Mouse (Mus musculus): ENCODE data around the gene Kbtbd4.

Gene Kbtbd4

DNA sequence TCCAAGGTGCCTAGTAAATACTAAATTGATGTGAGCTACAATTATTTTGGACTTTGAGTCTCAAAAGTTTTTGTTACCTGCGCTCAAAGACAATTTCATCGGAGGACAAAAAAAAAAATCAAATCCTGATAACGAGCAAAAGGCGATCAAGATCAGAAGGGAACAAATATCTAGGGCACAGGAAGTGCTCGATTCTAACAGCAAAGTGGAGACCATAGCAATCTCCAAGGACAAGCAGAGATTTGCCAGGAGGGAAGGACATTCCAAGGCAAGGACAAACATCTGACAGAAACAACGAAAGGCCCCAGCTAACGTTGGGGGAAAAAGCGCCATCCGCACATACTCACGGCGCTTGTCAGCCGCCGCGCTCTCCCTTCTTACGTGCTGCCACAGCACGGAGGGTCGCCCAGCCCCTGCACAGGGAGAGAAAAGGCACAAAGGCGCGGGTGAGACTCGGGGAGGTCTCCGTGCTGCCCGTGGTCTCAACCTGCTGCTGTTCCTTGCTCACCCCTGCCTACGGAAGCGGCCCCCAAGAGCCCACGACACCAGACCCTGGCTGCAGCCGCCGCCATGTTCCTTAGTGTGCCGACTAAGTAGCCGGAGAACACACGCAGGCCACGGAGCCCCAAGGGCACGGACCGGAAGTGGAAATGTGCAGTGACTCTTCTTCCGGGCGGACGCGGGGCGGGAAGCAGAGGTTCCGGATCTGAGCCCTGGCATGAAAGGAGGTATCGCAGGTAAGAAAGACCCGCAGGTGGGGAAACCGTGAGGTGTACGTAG, at the start of gene Kbtbd4, which contains the start of gene Ndufs3:
TSS of gene Kbtbd4 (plus strand) at position 665 of the 780 bp plus-strand sequence.
TSS of gene Ndufs3 (minus strand) at position 752 of the 780 bp plus-strand sequence.
- peak; percentile 91 for DNase-seq (ENCODE audit: low read depth, low spot score)
- peaks cover 5% of the 10 kb centered on the region; the same call in 1 of the 2 replicates for H3K36me3 ChIP-seq (ENCODE audit: control insufficient read depth, insufficient read depth, low read length, poor library complexity, severe bottlenecking)
- no peaks in the 10 kb centered on the region for H3K27me3 ChIP-seq (ENCODE audit: control insufficient read depth, insufficient read depth, low read length, poor library complexity, severe bottlenecking)

- no peak for DNase-seq (ENCODE audit: low read depth, low spot score)
- H3K27me3 ChIP-seq (ENCODE audit: control insufficient read depth, insufficient read depth, low read length, poor library complexity, severe bottlenecking), result no peaks in the 10 kb centered on the region
Observed at GRCm38 (mm10) chr2:90861486-90861885, 43.1 kb upstream of the Kbtbd4 start.

DNA sequence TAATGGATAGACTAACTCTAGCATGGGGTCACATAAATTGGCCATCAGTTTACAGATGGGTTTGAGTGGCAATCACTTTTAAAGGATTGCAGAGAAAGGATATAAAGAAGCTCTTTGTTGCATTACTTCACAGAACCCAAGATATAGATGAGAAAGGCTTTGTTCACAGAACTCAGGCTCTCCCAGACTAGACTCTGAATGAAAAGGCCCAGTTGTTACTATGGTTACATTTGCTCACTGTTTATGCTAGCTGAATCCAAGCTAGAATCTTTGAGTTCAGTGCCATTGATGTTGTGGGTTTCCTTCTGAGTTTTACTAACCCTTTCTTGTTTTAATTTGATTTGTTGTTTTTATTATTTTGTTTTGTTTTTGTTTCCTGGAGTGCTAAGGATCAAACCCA, 40.4 kb upstream of the Kbtbd4 start:
- no peaks in the 10 kb centered on the region for H3K27me3 ChIP-seq (ENCODE audit: control insufficient read depth, insufficient read depth, low read length, poor library complexity, severe bottlenecking)
- peaks cover 20% of the 10 kb centered on the region for H3K36me3 ChIP-seq (ENCODE audit: control insufficient read depth, insufficient read depth, low read length, poor library complexity, severe bottlenecking)
- DNase-seq (ENCODE audit: low read depth, low spot score), result no peak

More at GRCm38 (mm10) chr2:90861486-90861885, 43.1 kb upstream of the Kbtbd4 start:
- H3K36me3 ChIP-seq (ENCODE audit: control insufficient read depth, insufficient read depth, low read length, poor library complexity, severe bottlenecking), result peaks cover 22% of the 10 kb centered on the region

DNA sequence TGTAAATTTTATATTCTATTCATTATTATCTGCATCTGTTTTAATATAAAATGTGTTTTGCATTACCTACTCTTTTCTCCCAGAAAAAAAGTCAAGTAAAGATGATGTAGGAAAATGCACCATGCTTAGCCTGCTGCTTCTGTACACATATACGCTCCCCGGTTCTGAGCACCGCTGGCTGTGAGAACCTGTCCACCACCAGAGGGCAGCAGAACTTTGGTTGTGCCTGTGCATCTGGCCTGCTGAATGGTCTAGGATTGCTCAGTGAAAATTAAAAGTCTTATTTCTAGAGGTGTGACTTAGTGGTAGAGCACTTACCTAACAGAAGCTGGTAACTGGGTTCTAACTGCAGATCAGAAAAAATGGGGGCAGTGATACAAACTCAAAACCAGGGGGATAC, 38.0 kb upstream of the Kbtbd4 start:
- H3K36me3 ChIP-seq (ENCODE audit: control insufficient read depth, insufficient read depth, low read length, poor library complexity, severe bottlenecking), result peaks cover 8% of the 10 kb centered on the region
- peak; percentile 81 for DNase-seq (ENCODE audit: low read depth, low spot score)
- H3K27me3 ChIP-seq (ENCODE audit: control insufficient read depth, insufficient read depth, low read length, poor library complexity, severe bottlenecking), result no peaks in the 10 kb centered on the region

DNA sequence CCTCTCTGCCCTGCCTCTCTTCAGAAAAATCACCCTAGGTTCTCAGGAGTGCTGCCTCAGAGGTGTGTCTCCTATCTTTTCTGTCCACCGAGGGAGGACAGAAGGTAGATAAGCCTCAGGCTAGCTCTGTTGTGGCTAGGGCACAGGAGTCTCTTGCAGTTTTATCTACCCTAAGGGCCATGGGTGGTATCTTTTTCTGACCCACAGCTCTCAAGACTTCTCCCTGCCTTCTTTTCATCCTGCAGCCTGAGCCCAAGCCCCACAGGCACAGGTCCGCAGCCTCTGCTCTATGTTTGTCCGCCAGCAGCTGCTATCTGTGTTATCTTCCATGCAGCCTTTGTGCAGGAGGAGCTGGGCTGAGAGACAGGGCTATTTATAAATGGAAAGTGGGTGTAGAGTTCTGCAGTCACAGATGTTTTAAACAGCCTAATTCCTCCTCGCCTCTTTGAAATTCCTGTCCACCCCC, 34.4 kb upstream of the Kbtbd4 start:
- DNase-seq (ENCODE audit: low read depth, low spot score), result no peak
- Histone ChIP-seq H3K27me3 (ENCODE audit: control insufficient read depth, insufficient read depth, low read length, poor library complexity, severe bottlenecking) (no peaks in the 10 kb centered on the region), H3K36me3 (ENCODE audit: control insufficient read depth, insufficient read depth, low read length, poor library complexity, severe bottlenecking) (peaks cover 4% of the 10 kb centered on the region)

DNA sequence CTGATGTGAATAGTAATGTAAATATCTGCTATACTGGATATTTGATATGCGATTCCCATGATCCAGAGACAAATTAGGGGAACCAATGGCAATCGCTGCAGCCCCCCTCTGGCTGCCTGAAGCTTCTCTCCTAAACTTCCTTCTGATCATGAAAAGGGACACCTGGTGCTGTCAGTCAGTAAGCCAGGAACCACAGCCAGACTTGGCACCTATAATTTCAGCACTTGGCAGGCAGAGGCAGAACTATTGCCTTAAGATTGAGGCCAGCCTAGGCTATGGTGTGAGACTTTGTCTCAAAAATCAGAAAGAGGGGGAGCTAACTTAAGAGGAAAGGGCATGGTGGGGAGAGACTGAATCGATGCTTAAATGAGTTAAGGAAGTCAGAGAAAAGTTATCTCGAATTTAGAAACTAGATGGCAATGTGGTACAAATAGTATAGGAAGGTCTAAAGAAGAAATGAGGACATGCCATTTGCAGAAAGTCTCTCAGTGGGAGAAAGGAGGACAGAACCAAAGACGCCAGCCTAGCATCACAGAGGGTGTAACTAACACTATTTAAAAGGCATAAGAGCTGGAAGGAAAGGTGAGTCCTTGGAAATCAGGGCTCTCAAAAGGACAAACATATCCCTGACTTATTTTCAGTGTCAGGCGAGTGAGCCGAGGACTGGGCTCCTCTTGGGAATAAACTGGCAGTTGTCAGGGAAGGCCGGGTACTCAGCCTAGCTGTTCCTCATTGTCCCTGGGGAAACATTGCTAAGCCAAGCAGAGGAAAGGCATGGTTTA, 33.2 kb upstream of the Kbtbd4 start:
- no peak for DNase-seq (ENCODE audit: low read depth, low spot score)
- Histone ChIP-seq H3K36me3 (ENCODE audit: control insufficient read depth, insufficient read depth, low read length, poor library complexity, severe bottlenecking) (no peaks in the 10 kb centered on the region; the same call in 1 of the 2 replicates), H3K27me3 (ENCODE audit: control insufficient read depth, insufficient read depth, low read length, poor library complexity, severe bottlenecking) (no peaks in the 10 kb centered on the region)

DNA sequence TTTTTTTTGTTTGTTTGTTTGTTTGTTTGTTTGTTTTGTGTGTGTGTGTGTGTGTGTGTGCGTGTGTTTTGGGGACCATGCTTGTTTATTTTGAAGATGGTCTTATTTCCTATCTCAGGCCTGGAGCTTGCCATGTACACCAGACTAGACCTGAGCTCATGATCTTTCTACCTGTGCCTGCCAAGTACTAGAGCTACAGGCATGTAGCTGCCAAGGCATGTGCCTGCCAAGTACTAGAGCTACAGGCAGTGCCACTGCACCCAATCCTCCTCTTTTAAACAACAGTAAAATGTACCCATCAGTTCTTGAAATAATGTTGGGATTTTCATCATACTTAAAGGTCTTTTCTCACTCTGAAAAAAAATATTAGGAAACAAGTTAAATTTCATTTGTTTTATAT, 30.5 kb upstream of the Kbtbd4 start:
- no peak for DNase-seq (ENCODE audit: low read depth, low spot score)

GRCm38 (mm10) chr2:90875239-90875638, 29.3 kb upstream of the Kbtbd4 start:
- Histone ChIP-seq H3K36me3 (ENCODE audit: control insufficient read depth, insufficient read depth, low read length, poor library complexity, severe bottlenecking) (no peaks in the 10 kb centered on the region), H3K27me3 (ENCODE audit: control insufficient read depth, insufficient read depth, low read length, poor library complexity, severe bottlenecking) (no peaks in the 10 kb centered on the region)
- no peak for DNase-seq (ENCODE audit: low read depth, low spot score)

More for the DNA sequence above, 30.5 kb upstream of the Kbtbd4 start:
- Histone ChIP-seq H3K36me3 (ENCODE audit: control insufficient read depth, insufficient read depth, low read length, poor library complexity, severe bottlenecking) (no peaks in the 10 kb centered on the region), H3K27me3 (ENCODE audit: control insufficient read depth, insufficient read depth, low read length, poor library complexity, severe bottlenecking) (no peaks in the 10 kb centered on the region)

DNA sequence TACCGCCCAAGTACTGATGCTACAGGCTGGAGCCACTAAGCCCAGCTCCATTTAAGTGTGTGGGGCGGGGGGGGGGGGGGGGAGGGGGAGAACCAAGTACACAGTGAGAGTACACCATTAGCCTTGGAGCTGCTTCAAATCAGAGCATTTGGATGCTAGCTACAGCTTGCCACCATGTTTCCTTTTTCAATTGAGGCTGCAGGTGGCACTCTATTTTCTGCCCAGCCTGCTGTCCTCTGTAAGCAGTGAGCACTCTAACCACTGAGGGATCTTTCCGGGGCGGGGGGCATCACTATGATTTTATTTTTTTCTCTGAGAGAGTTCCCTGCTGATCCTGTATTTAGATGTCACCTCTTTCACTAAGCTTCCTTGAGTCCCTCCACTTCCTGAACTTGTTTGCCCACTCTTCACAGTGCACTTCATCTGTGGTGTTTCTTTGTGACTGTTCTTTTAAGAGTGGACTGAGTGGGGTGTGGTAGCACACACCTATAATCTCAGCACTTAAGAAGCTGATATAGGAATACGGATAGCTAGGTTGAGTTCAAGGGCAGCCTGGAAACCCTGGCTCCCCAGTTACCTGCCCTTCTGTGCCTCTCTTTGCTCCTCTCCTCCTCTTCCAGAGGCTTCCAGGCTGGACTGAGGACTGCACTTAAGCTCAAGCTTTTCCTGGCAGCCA, 26.8 kb upstream of the Kbtbd4 start:
- H3K36me3 ChIP-seq (ENCODE audit: control insufficient read depth, insufficient read depth, low read length, poor library complexity, severe bottlenecking), result no peaks in the 10 kb centered on the region
- no peak for DNase-seq (ENCODE audit: low read depth, low spot score)
- no peaks in the 10 kb centered on the region for H3K27me3 ChIP-seq (ENCODE audit: control insufficient read depth, insufficient read depth, low read length, poor library complexity, severe bottlenecking)

- DNase-seq (ENCODE audit: low read depth, low spot score), result no peak
- no peaks in the 10 kb centered on the region for H3K36me3 ChIP-seq (ENCODE audit: control insufficient read depth, insufficient read depth, low read length, poor library complexity, severe bottlenecking)
- no peaks in the 10 kb centered on the region for H3K27me3 ChIP-seq (ENCODE audit: control insufficient read depth, insufficient read depth, low read length, poor library complexity, severe bottlenecking)
Observed at GRCm38 (mm10) chr2:90879419-90879818, 25.1 kb upstream of the Kbtbd4 start.

- Histone ChIP-seq H3K27me3 (ENCODE audit: control insufficient read depth, insufficient read depth, low read length, poor library complexity, severe bottlenecking) (peaks cover 2% of the 10 kb centered on the region; the same call in 1 of the 2 replicates), H3K36me3 (ENCODE audit: control insufficient read depth, insufficient read depth, low read length, poor library complexity, severe bottlenecking) (no peaks in the 10 kb centered on the region)
- no peak for DNase-seq (ENCODE audit: low read depth, low spot score)
Observed at GRCm38 (mm10) chr2:90880144-90880785, 24.3 kb upstream of the Kbtbd4 start.

DNA sequence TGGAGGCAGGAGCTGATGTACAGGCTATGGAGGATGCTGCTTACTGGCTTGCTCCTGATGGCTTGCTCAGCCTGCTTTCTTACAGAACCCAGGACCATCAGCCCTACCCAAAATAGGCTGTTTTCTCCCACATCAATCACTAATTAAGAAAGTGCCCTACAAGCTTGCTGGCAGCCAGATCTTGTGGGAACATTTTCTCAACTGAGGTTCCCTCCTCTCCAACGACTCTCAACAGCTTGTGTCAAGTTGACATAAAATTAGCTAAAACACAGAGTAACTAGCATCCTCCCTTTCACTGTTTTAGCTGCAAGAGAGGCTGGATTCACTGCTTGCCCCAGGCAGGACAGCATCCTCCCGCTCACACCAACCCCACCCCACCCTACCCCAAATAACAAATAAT, 22.7 kb upstream of the Kbtbd4 start:
- no peak for DNase-seq (ENCODE audit: low read depth, low spot score)
- H3K36me3 ChIP-seq (ENCODE audit: control insufficient read depth, insufficient read depth, low read length, poor library complexity, severe bottlenecking), result no peaks in the 10 kb centered on the region
- peaks cover 2% of the 10 kb centered on the region; the same call in 1 of the 2 replicates for H3K27me3 ChIP-seq (ENCODE audit: control insufficient read depth, insufficient read depth, low read length, poor library complexity, severe bottlenecking)

DNA sequence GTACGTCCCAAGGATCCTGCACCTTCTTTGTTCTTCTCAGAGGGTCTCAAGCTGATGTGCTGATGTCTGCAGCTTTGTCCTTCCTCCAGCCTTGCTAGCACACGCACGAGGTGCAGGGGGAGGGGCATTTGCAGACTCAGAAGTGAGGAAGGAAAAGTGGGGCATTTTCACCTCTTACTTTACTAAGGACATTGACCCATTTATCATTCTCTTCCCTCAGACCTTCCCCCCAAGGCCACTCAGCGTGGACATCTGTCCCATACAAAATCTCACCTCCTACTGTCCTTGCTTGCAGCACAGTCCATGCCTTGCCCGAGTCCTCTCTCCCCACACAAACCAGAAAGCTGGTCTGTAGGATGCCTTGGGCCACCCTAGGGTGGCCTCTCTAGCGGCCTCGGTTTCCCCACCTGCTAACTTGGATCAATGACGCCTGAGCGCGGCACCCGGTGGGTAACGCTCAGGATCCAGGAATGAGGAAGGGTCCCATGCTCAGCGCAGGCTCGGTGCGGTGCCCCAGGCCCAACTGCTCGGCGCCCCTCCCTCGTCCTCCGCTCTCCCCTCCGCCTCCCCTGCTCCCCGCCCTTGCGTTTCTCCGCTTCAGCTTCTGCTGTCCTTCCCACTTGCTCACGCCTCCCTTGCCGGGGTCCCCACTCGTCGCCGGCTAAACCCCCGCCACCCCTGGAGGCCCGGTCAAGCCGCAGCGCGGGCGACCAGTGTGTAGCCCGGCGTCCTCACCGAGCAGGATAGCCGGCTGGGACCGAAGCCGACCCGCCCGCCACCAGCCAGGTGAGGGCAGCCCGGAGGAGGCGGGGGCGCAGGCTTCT, 19.1 kb upstream of the Kbtbd4 start, which contains the start of gene C1qtnf4:
TSS of gene C1qtnf4 (plus strand) at position 643 of the 824 bp plus-strand sequence.
- DNase-seq (ENCODE audit: low read depth, low spot score), result no peak
- H3K27me3 ChIP-seq (ENCODE audit: control insufficient read depth, insufficient read depth, low read length, poor library complexity, severe bottlenecking), result peaks cover 2% of the 10 kb centered on the region; the same call in 1 of the 2 replicates
- H3K36me3 ChIP-seq (ENCODE audit: control insufficient read depth, insufficient read depth, low read length, poor library complexity, severe bottlenecking), result no peaks in the 10 kb centered on the region
